Mouse (Mus musculus) spleen, adult 2 months (tissue): ENCODE measurements at regions not wholly inside any gene's neighbourhood (a gene's known extent, or its start where the extent isn't known, plus 50 kb on each side); places are given as distances from the start of the nearest gene placed in this dataset.

Experiments
- CTCF ChIP-seq: fragments of 200-500 bp; IDR thresholded peaks from 2 replicates; pipeline ENCODE4 v1.5.1; 2011; ENCODE audit warnings: mild to moderate bottlenecking, inconsistent platforms; ENCODE audit not compliant: insufficient read depth, insufficient read length, insufficient replicate concordance; ENCODE audit errors: extremely low read depth
- POLR2A ChIP-seq: fragments of 200-500 bp; IDR thresholded peaks from 2 replicates; pipeline ENCODE4 v1.6.1; 2011; ENCODE audit warnings: low read depth, low read length, inconsistent platforms

DNA sequence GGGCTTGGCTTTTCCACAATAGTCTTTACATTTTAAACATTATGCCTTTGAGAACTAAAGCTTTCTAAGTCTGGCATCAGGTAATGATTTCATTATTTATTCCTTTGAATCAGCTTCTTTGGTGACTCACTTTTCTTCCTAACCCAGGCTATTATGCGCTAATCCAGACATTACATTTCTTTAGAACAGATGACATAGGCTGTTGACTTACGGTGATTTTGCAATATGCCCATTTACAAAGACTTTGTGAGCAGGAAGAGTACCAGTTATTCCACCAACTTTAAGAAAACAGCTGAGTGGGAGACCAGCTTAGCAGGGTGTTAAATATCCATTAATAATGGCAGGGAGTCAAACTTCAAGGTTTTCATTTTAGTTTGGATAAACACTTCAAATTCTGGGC is 459.6 kb downstream of the Gm10295 start:
- TF ChIP-seq CTCF, result no peak
- no peak for TF ChIP-seq POLR2A
